Mouse (Mus musculus): Measurements from ENCODE around the gene Tsen34. TPM values are rescaled to one million over a fixed set of nuclear protein-coding genes. Genes with fewer than 3 reads are reported as not detected.

The Tsen34 gene
- 20.7 and 24.8 TPM in 2 replicates for polyA plus RNA-seq (2012; rRNA removed)

DNA sequence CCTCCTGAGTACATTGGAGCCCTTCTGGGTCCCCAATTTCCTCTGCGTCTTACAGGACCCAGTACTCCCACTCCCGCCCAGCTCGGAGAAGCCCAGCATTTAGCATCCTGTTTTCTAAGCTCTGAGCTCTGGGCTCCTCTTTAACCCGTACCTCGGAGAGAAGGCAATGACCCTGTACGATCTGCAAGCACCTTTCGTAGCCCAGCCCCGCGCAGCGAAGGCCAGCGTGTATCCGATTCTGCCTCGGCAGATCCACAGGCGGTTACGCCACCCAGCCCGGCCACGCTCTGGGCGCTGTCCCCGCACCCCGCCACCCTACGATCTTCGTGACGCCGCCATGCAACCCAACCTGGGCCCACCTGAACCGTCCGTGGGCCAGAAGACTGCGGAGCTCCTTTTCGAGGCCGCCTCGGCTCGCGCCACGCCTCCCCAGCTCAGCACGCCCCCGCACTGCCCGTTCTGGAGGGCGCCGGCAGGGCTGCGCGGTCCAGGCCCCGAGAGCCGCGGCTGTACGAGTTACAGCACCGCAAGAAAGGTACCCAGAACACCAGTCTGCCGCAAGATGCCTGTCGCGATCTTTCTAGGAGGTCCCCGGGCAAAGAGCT, at the start of gene Tsen34:
Tsen34 (plus strand) TSS at position 482 of the 605 bp plus-strand sequence.

DNA sequence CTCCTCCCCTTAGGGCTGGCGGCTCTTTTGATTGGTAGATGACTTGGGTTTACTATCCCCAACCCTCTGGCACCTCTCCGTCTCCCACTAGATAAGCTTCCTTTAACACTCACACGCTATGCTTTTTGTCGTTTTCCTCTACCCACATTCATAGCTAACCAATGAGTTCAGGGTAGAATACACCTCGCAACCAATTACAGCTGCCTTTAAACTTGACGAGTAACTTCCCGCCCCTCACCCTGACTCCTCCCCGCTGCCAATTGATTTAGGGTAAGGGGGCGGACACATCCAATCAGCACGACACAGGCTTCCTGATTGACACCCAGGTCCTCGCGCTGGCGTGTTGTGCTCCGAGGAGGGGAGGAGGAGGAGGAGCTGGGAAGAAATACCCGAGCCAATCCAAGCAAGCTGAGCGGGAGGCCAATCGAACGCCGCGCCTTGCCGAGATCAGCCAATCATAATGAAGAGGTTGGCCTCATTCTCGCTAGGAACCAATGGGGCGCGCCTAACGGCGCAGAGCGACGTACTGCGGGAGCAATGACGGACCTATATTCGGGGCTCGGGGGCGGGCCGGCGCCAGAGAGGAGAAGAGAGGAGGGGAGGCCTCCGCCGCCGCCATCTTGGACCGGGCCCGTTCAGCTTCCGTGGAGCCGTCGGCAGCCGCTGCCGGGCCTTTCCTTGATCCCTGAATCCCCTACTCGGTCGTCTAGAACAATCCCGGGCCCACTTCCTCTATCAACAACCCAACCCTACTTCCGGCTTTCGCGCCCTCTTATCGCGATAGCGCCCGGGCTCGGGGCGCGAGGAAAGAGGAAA, 47.8 kb upstream of the Tsen34 start, which contains the start of gene Cnot3:
Cnot3 (plus strand) TSS at position 597 of the 816 bp plus-strand sequence.

DNA sequence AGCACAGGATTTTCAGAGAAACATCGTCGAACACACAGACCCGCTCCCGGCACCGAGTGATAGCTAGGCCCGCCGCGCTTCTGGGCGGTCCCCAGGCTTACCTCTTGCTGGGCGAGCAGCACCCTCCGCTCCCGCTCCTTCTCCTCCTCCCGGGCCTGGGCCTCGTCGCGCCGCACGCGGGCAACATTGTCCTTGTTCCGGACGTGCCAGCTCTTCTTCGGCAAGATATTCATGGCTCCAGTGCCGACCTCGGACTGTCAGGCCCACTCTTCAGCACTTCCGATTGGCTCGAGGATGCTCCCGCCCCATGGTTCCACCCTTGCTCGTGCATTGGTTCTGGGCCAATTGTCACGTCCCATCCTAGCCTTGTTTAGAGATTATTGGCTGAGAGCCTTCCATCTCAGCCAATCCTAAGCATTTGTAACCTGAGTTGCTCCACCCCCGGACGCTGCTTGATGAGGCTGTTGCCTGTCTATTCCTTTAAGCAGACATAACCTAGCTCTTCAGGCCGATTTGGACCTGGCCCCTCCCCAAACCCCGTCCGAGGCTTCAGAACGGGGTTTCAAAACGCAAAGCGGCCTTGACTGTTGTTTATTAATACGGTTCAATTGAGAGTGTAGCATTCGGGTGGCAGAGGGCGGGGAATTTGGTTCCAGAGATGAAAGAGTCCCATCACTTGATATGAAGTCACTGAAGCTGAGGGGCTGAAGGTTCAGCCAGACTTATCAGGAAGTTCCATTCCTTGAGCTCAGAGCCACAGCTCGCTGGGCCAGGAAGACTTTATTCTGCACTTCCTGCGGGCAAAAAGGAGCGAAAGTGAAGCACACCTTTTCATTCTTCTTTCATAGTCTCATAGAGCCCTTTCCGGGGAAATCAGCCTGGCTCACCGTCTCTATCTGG, 27.2 kb upstream of the Tsen34 start, which contains the start of gene Leng1:
Leng1 (minus strand) TSS at position 626 of the 900 bp plus-strand sequence.

DNA sequence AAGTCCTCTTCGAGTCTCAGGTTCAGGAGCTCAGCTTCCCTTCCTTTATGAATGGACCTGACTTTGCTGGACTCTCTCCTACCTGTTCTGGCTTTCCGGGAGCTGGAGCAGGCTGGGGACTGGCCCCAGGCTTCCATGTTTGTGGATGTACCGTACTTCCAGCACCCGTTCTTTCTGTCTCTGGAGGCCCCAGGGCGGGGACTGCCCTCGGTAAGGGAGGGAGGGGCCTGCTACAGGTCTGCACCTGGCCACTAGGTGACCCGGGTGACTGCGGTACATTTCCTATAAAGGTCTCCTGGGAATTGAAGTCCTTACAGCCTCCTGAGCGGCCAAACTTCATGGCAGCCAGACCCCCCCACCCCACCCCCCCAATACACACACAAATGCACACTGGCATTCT, 15.3 kb upstream of the Tsen34 start, which contains the start of gene Tmc4:
Tmc4 (minus strand) TSS at position 212 of the 400 bp plus-strand sequence.

DNA sequence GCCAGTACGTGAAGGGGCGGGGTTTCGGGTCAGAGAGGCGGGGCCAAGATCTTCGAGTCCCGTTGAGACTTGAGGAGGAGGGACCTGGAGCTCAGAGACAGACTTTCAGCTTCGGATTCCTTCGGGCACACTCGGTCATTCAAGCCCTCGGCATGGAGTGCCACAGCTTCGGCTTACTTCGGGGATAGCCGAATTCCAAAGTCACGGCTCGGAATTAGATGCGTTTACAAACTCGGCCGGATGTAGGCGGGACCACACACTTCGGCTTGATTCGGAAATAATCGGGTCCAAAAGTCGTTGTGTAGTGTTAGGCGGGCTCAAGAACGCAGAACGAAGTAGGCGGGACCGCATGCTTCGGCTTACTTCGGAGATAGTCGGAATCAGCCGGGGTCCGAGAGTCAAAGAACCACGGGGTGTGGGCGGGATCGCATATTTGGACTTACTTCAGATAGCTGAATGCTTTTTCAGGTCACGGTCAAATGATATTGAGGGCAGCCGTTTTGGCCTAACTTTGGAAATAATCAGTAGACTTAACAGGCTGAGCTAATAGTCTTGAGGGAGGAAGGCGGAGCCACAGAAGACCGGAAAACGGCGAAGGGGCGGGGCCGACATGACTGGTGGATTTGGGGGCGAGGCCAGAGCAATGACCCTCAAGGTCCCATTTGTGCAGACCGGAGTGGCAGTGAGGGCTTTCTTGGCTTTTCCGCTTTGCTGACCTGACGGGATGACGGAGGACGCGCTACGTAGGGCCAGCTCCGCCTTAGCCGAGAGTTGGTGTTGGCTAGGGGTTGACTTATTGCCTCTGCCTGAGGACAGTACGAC, 535 bp downstream of the Tsen34 start, which contains the start of gene Mboat7:
Mboat7 (minus strand) TSS at position 537 of the 822 bp plus-strand sequence.

DNA sequence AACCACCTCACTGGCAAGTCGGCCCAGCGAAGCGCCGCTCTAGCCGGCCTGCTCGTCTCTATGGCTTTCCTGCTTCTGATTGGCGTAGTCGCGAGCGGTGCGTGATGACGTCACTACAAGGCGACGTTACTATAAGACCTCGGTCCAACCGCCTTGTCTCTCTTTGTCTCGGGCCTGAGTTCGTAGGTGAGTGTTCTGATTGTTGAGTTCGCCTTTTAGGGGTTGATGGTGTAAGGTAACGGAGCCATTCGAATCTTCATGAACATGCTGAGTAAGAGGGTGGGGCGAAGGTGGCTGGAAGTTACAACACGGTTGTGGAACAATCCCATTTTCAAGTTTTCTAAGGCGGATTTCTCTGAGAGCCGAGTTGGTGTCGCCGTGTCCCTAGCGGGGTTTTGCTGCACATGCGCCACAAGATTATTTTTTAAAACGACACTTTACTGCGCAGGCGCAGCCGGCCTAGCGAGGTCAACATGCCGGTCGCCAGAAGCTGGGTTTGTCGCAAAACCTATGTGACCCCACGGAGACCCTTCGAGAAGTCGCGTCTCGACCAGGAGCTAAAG, 11.3 kb downstream of the Tsen34 start, which contains the start of gene Rps9:
Rps9 (plus strand) TSS at position 115 of the 563 bp plus-strand sequence.

DNA sequence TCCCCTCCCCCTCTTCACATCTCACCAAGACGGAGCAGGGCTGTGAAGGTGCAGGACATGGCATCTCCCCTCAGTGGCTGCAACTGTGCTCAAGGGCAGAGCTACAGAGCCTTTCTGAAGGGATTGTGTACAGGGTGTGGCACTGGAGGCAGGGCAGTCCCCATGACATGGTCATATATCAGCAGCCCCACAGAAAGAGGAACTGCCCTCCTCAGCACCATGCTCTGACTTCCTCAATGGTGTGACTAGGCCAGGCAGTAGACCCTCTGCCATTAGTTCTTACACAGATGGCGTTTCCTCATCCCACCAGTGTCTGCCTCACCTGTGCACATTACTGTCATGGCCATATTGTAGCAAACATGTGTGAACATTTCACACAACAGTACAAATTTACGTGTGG, 27.6 kb downstream of the Tsen34 start, which contains the start of gene Pirb:
Pirb (minus strand) TSS at position 124 of the 400 bp plus-strand sequence.

Other genes starting within 250 kb of the Tsen34 start
- gene Tarm1, start 190.2 kb upstream of the Tsen34 start, polyA plus RNA-seq (2012; rRNA removed): 0.09 and 0.10 TPM in 2 replicates
- gene Oscar, start 76.7 kb upstream of the Tsen34 start, polyA plus RNA-seq (2012; rRNA removed): 0.07 and 0.09 TPM in 2 replicates
- 96.0 and 97.2 TPM in 2 replicates for gene Ndufa3, start 75.5 kb upstream of the Tsen34 start, polyA plus RNA-seq (2012; rRNA removed)
- gene Tfpt, start 62.9 kb upstream of the Tsen34 start, polyA plus RNA-seq (2012; rRNA removed): 11.8 TPM in 2 replicates
- gene Prpf31, start 62.9 kb upstream of the Tsen34 start, polyA plus RNA-seq (2012; rRNA removed): 27.8 and 30.8 TPM in 2 replicates
- gene Cnot3, start 47.6 kb upstream of the Tsen34 start, polyA plus RNA-seq (2012; rRNA removed): 23.9 and 29.4 TPM in 2 replicates
- 3.5 and 3.9 TPM in 2 replicates for gene Leng1, start 27.0 kb upstream of the Tsen34 start, polyA plus RNA-seq (2012; rRNA removed)
- 4.6 and 5.2 TPM in 2 replicates for gene Tmc4, start 15.3 kb upstream of the Tsen34 start, polyA plus RNA-seq (2012; rRNA removed)
- 9.0 and 10.6 TPM in 2 replicates for gene Mboat7, start 660 bp downstream of the Tsen34 start, polyA plus RNA-seq (2012; rRNA removed)
- 2,051 and 2,190 TPM in 2 replicates for gene Rps9, start 11.1 kb downstream of the Tsen34 start, polyA plus RNA-seq (2012; rRNA removed)
- gene Pirb, start 27.5 kb downstream of the Tsen34 start, polyA plus RNA-seq (2012; rRNA removed): 1.1 and 1.4 TPM in 2 replicates
- gene Gm15448, start 132.8 kb downstream of the Tsen34 start, polyA plus RNA-seq (2012; rRNA removed): 0.02 and 0.07 TPM in 2 replicates
- gene Pira2, start 152.2 kb downstream of the Tsen34 start, polyA plus RNA-seq (2012; rRNA removed): 0.35 and 0.55 TPM in 2 replicates
- 0.12 and 0.23 TPM in 2 replicates for gene Gm14548, start 205.3 kb downstream of the Tsen34 start, polyA plus RNA-seq (2012; rRNA removed)
- gene Lilra6, start 222.6 kb downstream of the Tsen34 start, polyA plus RNA-seq (2012; rRNA removed): 0.15 and 0.27 TPM in 2 replicates